9 mouse cellular contexts compared by ENCODE assay signal in the genomic region with DNA sequence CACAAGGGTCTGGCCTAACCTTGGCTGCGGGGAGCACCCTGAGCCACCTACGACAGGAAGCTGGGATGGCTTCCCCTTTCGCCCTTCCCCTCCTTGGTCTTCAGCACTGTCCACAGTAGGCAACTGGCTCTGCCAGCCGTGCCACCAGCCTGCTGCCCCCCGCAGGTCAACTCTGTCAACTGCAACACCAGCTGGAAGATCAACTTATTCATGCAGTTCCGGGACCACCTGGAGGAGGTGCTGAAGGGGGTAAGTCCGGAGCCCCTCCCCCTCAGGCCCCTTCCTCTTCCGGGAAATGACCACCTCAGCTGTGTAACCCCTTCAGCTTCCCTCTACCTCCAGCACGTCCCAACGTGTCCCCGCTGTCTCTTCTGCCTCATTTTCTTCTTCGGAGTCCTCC. TPM values are rescaled to one million over a fixed set of nuclear protein-coding genes. Genes with fewer than 3 reads are reported as not detected.
A peak's percentile ranks its signal among the peaks of the same experiment; 100 is the strongest.
DNase-seq lines count a peak whose midpoint lies in the region; ATAC-seq and TF ChIP-seq lines count a peak whose summit lies in the region.
"Had no signal": no experiment of that assay in that cellular context is flagged by ENCODE, and none has a peak within 500 bp of the region (broad histone marks: within the 10 kb centered on the region; RNA-seq: fewer than 3 reads in every experiment).

No protein-coding gene starts in this region.

- no peaks in the 10 kb centered on the region for H3K27me3 ChIP-seq in heart, embryonic 11.5 days (ENCODE audit: control insufficient read depth, insufficient read depth, low read length)
- no peaks in the 10 kb centered on the region for H3K27me3 ChIP-seq in heart, embryonic 12.5 days (replicated peaks)
- H3K27me3 ChIP-seq in limb, embryonic 10.5 days (ENCODE audit: low read depth, poor library complexity, severe bottlenecking), result no peaks in the 10 kb centered on the region
- no peaks in the 10 kb centered on the region for H3K27me3 ChIP-seq in stomach, postnatal 0 days (ENCODE audit: control insufficient read depth, insufficient read depth, low read length)
- H3K27me3 ChIP-seq: limb, embryonic 13.5 days had no signal

- peaks cover 11% of the 10 kb centered on the region for H3K4me1 ChIP-seq in heart, embryonic 11.5 days (ENCODE audit: control insufficient read depth, insufficient read depth, low read length)
- H3K4me1 ChIP-seq in heart, embryonic 12.5 days (replicated peaks), result peaks cover 20% of the 10 kb centered on the region
- H3K4me1 ChIP-seq in limb, embryonic 10.5 days, result peaks cover 25% of the 10 kb centered on the region
- H3K4me1 ChIP-seq in stomach, postnatal 0 days (replicated peaks; ENCODE audit: control insufficient read depth, insufficient read depth), result no peaks in the 10 kb centered on the region
- H3K4me1 ChIP-seq: limb, embryonic 13.5 days had no signal

- H3K4me3 ChIP-seq in heart, embryonic 11.5 days (ENCODE audit: low read depth, low read length), result no peak overlapping the region
- no peak overlapping the region for H3K4me3 ChIP-seq in heart, embryonic 12.5 days
- no peak overlapping the region; the same call in 1 of the 2 replicates for H3K4me3 ChIP-seq in limb, embryonic 10.5 days
- H3K4me3 ChIP-seq in stomach, postnatal 0 days (ENCODE audit: low read depth, low read length), result no peak overlapping the region
- H3K4me3 ChIP-seq: limb, embryonic 13.5 days had no signal

- no peak overlapping the region for H3K27ac ChIP-seq in heart, embryonic 11.5 days (ENCODE audit: low read depth, low read length)
- H3K27ac ChIP-seq in heart, embryonic 12.5 days (ENCODE audit: poor library complexity, severe bottlenecking), result no peak overlapping the region
- peak overlapping the region; percentile 72 for H3K27ac ChIP-seq in limb, embryonic 10.5 days
- H3K27ac ChIP-seq in stomach, postnatal 0 days (replicated peaks), result no peak overlapping the region
- H3K27ac ChIP-seq: limb, embryonic 13.5 days had no signal

- no peak for ATAC-seq in heart, embryonic 11.5 days (replicated peaks; ENCODE audit: insufficient number of reproducible peaks, low FRiP score, low TSS enrichment)
- ATAC-seq in heart, embryonic 12.5 days (ENCODE audit: insufficient number of reproducible peaks, low FRiP score), result no peak
- ATAC-seq in stomach, postnatal 0 days (ENCODE audit: low FRiP score, low TSS enrichment), result no peak

- H3K36me3 ChIP-seq in heart, embryonic 11.5 days (ENCODE audit: control insufficient read depth, insufficient read depth, low read length), result no peaks in the 10 kb centered on the region
- peaks cover 21% of the 10 kb centered on the region for H3K36me3 ChIP-seq in heart, embryonic 12.5 days
- peaks cover 26% of the 10 kb centered on the region for H3K36me3 ChIP-seq in limb, embryonic 10.5 days
- H3K36me3 ChIP-seq in stomach, postnatal 0 days (ENCODE audit: control insufficient read depth, insufficient read depth, low read length), result no peaks in the 10 kb centered on the region; the same call in 1 of the 2 replicates

- TF ChIP-seq CTCF in stomach, postnatal 0 days (IDR thresholded peaks at IDR 0.05; ENCODE audit: low read depth), result peak; percentile 64

- no peak overlapping the region for H3K4me2 ChIP-seq in heart, embryonic 11.5 days
- no peak overlapping the region for H3K4me2 ChIP-seq in heart, embryonic 12.5 days
- no peak overlapping the region for H3K4me2 ChIP-seq in stomach, postnatal 0 days (replicated peaks; ENCODE audit: low read depth)
- H3K4me2 ChIP-seq: limb, embryonic 13.5 days had no signal

- 0 out of 2 replicates have a peak overlapping the region, but pooled peaks have one; percentile 16 for H3K9ac ChIP-seq in heart, embryonic 11.5 days (ENCODE audit: low read depth, low read length)
- no peak overlapping the region for H3K9ac ChIP-seq in heart, embryonic 12.5 days
- H3K9ac ChIP-seq in stomach, postnatal 0 days (ENCODE audit: low read length), result no peak overlapping the region
- H3K9ac ChIP-seq: limb, embryonic 13.5 days had no signal

- TF ChIP-seq EP300 in stomach, postnatal 0 days (optimal IDR thresholded peaks at IDR 0.05), result no peak

- 38% methylated on average over 12 of the region's 12 CpGs for WGBS in heart, embryonic 11.5 days (ENCODE audit: insufficient replicate concordance)
- WGBS in heart, embryonic 12.5 days, result 38% methylated on average over 12 of the region's 12 CpGs
- 27% methylated on average over 12 of the region's 12 CpGs for WGBS in limb, embryonic 10.5 days
- WGBS in stomach, postnatal 0 days, result 43% methylated on average over 12 of the region's 12 CpGs

- no peaks in the 10 kb centered on the region for H3K9me3 ChIP-seq in heart, embryonic 11.5 days (replicated peaks; ENCODE audit: control insufficient read depth, low read length)
- no peaks in the 10 kb centered on the region for H3K9me3 ChIP-seq in heart, embryonic 12.5 days (replicated peaks)
- no peaks in the 10 kb centered on the region for H3K9me3 ChIP-seq in limb, embryonic 10.5 days (replicated peaks)
- no peaks in the 10 kb centered on the region for H3K9me3 ChIP-seq in stomach, postnatal 0 days (ENCODE audit: control insufficient read depth, low read length)
- H3K9me3 ChIP-seq: limb, embryonic 13.5 days had no signal

- DNase-seq in 416B (ENCODE audit: low read depth) (peak; percentile 64), MN1 (ENCODE audit: low spot score) (peak; percentile 50)
- DNase-seq in limb, embryonic 10.5 days (ENCODE audit: low spot score), result peak; percentile 57
- peak; percentile 59 for DNase-seq in stomach, postnatal 0 days (ENCODE audit: low spot score)
- DNase-seq in layer of hippocampus, adult 9-10 months (ENCODE audit: low spot score), result no peak
- no peak for DNase-seq in cerebellum, adult 11 months

RNA-seq across cellular contexts. Expression of gene Itpr3, which starts 30.3 kb away (rescaled TPM):
- 2.1 and 2.2 TPM in 2 replicates for polyA plus RNA-seq in heart, embryonic 11.5 days (2014; fragmentation: Nextera tagmentation; extraction: Ambion mirVana)
- polyA plus RNA-seq in heart, embryonic 12.5 days (2016; fragmentation: Nextera tagmentation; extraction: Ambion mirVana), result 3.1 and 4.4 TPM in 2 replicates
- polyA plus RNA-seq in limb, embryonic 10.5 days (2016; fragmentation: Nextera tagmentation; extraction: Ambion mirVana), result 4.3 and 4.8 TPM in 2 replicates
- 5.9 and 6.6 TPM in 2 replicates for polyA plus RNA-seq in stomach, postnatal 0 days (2015; fragmentation: Nextera tagmentation; extraction: Ambion mirVana)

RNA-seq across cellular contexts. Expression of gene Uqcc2, which starts 46.3 kb away (rescaled TPM):
- 363 and 374 TPM in 2 replicates for polyA plus RNA-seq in heart, embryonic 11.5 days (2014; fragmentation: Nextera tagmentation; extraction: Ambion mirVana)
- polyA plus RNA-seq in heart, embryonic 12.5 days (2016; fragmentation: Nextera tagmentation; extraction: Ambion mirVana), result 294 and 296 TPM in 2 replicates
- 400 and 433 TPM in 2 replicates for polyA plus RNA-seq in limb, embryonic 10.5 days (2016; fragmentation: Nextera tagmentation; extraction: Ambion mirVana)
- polyA plus RNA-seq in stomach, postnatal 0 days (2015; fragmentation: Nextera tagmentation; extraction: Ambion mirVana), result 234 and 250 TPM in 2 replicates

RNA-seq across cellular contexts. Expression of gene Bak1, which starts 58.6 kb away (rescaled TPM):
- polyA plus RNA-seq in heart, embryonic 11.5 days (2014; fragmentation: Nextera tagmentation; extraction: Ambion mirVana), result 11.0 and 11.4 TPM in 2 replicates
- polyA plus RNA-seq in heart, embryonic 12.5 days (2016; fragmentation: Nextera tagmentation; extraction: Ambion mirVana), result 4.3 and 5.8 TPM in 2 replicates
- 3.7 and 4.6 TPM in 2 replicates for polyA plus RNA-seq in limb, embryonic 10.5 days (2016; fragmentation: Nextera tagmentation; extraction: Ambion mirVana)
- 3.5 and 3.6 TPM in 2 replicates for polyA plus RNA-seq in stomach, postnatal 0 days (2015; fragmentation: Nextera tagmentation; extraction: Ambion mirVana)

Comparison
In these comparisons a context has a peak if more than half of its experiments do, and no peak if none do; other contexts are left out.
1. DNase-seq: peak in 416B (single experiment), MN1 (single experiment), limb, embryonic 10.5 days (single experiment) and stomach, postnatal 0 days (single experiment); none in layer of hippocampus, adult 9-10 months (single experiment) and cerebellum, adult 11 months (single experiment).